Mouse (Mus musculus) embryonic facial prominence, embryonic 13.5 days (tissue): ENCODE results near the gene Rapgef4. TPM values are rescaled to one million over a fixed set of nuclear protein-coding genes. Genes with fewer than 3 reads are reported as not detected.

Source experiments
- ATAC-seq: fragments of 200-750 bp; cut with Nextera tagmentation; 2 replicates; pipeline ENCODE4 v1.8.0; 2017; ENCODE audit warnings: low read depth; ENCODE audit not compliant: insufficient number of reproducible peaks, insufficient read depth, low FRiP score, low TSS enrichment
- H3K27ac ChIP-seq: fragments of 300-500 bp; sonication (generic); 2 replicates; pipeline ENCODE4 v1.5.1; 2015; ENCODE audit warnings: moderate library complexity, mild to moderate bottlenecking, inconsistent platforms
- H3K27me3 ChIP-seq: fragments of 300-500 bp; sonication (generic); 2 replicates; pipeline ENCODE4 v1.6.1; 2015; ENCODE audit warnings: mild to moderate bottlenecking, inconsistent platforms
- H3K36me3 ChIP-seq: fragments of 300-500 bp; sonication (generic); 2 replicates; pipeline ENCODE4 v1.6.1; 2015; ENCODE audit warnings: mild to moderate bottlenecking, inconsistent platforms
- H3K4me1 ChIP-seq: fragments of 300-500 bp; sonication (generic); 2 replicates; pipeline ENCODE4 v1.6.1; 2015; ENCODE audit warnings: inconsistent platforms
- H3K4me2 ChIP-seq: fragments of 300-500 bp; sonication (generic); 2 replicates; pipeline ENCODE4 v1.6.1; 2015; ENCODE audit warnings: moderate library complexity, mild to moderate bottlenecking, inconsistent platforms
- H3K4me3 ChIP-seq: fragments of 300-500 bp; sonication (generic); 2 replicates; pipeline ENCODE4 v1.5.1; 2015; ENCODE audit warnings: mild to moderate bottlenecking, inconsistent platforms
- H3K9ac ChIP-seq: fragments of 300-500 bp; sonication (generic); 2 replicates; pipeline ENCODE4 v1.6.1; 2015; ENCODE audit warnings: mild to moderate bottlenecking, inconsistent platforms
- H3K9me3 ChIP-seq: fragments of 300-500 bp; sonication (generic); 2 replicates; pipeline ENCODE4 v1.6.1; 2016; ENCODE audit warnings: inconsistent platforms
- WGBS: fragments of 180-500 bp; shearing (Covaris S2); methylation state at CpG from one replicate; pipeline ENCODE4 v1.1.7; 2015; ENCODE audit warnings: mixed read lengths; 5-methylcytosine and 5-hydroxymethylcytosine counted together
- polyA plus RNA-seq: library from polyadenylated mRNA; unstranded; fragments of >200 nt; fragmentation: Nextera tagmentation; extraction: Ambion mirVana; gene quantifications from 2 replicates; pipeline ENCODE4 v1.2.1, GENCODE M21; 2015

Gene Rapgef4
- polyA plus RNA-seq, 1 experiment from 2014 or later = 3.0 TPM

GRCm38 (mm10) chr2:72178025-72178424, 197.0 kb downstream of the Rapgef4 start:
- 90% methylated on average over 4 of the region's 4 CpGs for WGBS
- Histone ChIP-seq H3K36me3 (no peaks in the 10 kb centered on the region), H3K4me3 (no peak overlapping the region), H3K27ac (no peak overlapping the region), H3K4me2 (no peak overlapping the region), H3K27me3 (no peaks in the 10 kb centered on the region), H3K4me1 (peaks cover 12% of the 10 kb centered on the region), H3K9me3 (no peaks in the 10 kb centered on the region), H3K9ac (no peak overlapping the region)
- no peak for ATAC-seq

GRCm38 (mm10) chr2:72178515-72178914, 197.5 kb downstream of the Rapgef4 start:
- H3K4me3 ChIP-seq = no peak overlapping the region
- WGBS = 81% methylated on average over 11 of the region's 11 CpGs
- H3K9me3 ChIP-seq = no peaks in the 10 kb centered on the region
- H3K36me3 ChIP-seq = no peaks in the 10 kb centered on the region
- no peak for ATAC-seq
- no peaks in the 10 kb centered on the region for H3K27me3 ChIP-seq
- H3K27ac ChIP-seq = no peak overlapping the region
- peaks cover 10% of the 10 kb centered on the region for H3K4me1 ChIP-seq
- H3K9ac ChIP-seq = no peak overlapping the region
- no peak overlapping the region for H3K4me2 ChIP-seq

DNA sequence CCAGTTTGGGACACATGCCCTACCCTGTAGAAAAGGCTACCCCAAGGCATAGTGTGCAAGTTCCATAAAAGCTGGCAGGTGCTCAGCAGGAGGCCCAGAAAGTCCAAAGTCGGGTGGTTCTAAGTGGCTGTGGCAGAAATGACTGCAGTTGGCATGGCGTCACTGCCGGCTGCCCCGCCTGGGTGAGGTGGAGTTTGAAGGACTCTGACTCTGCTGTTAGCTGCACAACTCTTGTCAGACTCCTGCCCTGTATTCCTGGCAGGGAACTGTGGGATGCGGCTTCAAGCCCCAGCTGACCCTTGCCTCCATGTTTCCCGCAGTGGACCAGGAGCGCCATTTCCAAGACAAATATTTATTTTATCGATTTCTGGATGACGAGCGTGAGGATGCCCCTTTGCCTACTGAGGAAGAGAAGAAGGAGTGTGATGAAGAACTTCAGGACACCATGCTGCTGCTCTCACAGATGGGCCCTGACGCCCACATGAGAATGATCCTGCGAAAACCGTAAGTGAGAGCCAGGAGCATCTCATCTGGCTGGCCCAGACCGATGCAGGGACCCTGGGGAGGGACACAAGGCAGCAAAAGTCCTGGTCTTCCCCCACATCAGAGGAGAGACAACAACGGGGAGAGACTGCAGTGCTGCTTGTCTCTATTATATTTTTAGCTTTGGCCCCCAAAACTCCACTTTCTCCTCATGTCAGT, 198.7 kb downstream of the Rapgef4 start:
- H3K9me3 ChIP-seq = no peaks in the 10 kb centered on the region
- no peaks in the 10 kb centered on the region for H3K36me3 ChIP-seq
- peaks cover 9% of the 10 kb centered on the region for H3K4me1 ChIP-seq
- 91% methylated on average over 15 of the region's 15 CpGs for WGBS
- H3K9ac ChIP-seq = no peak overlapping the region
- H3K4me2 ChIP-seq = no peak overlapping the region
- no peak overlapping the region for H3K27ac ChIP-seq
- H3K4me3 ChIP-seq = no peak overlapping the region
- H3K27me3 ChIP-seq = no peaks in the 10 kb centered on the region
- no peak for ATAC-seq

GRCm38 (mm10) chr2:72181443-72181842, 200.4 kb downstream of the Rapgef4 start:
- 70% methylated on average over 2 of the region's 2 CpGs for WGBS
- Histone ChIP-seq H3K4me3 (no peak overlapping the region), H3K4me1 (no peaks in the 10 kb centered on the region), H3K27ac (no peak overlapping the region), H3K9me3 (no peaks in the 10 kb centered on the region), H3K36me3 (no peaks in the 10 kb centered on the region), H3K4me2 (no peak overlapping the region), H3K27me3 (no peaks in the 10 kb centered on the region), H3K9ac (no peak overlapping the region)
- ATAC-seq = no peak

DNA sequence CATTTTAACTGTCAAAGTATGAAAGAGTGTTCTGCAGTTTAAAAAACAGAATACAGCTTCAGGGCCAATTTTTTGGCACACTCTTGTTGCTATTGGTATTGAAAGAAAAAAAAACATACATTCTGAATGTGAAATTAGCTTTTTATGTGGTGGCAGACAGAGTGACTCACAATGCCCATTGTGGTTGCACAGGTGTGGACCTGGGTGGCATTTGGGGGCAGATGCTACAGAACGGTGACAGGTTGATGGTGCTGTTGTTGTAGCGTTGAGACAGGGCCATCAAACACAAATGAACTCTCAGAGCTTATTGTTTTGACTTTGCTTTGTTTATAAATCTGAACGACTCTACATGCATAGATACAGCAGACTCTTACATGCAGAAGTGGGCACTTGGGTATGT, 202.7 kb downstream of the Rapgef4 start:
- Histone ChIP-seq H3K4me1 (no peaks in the 10 kb centered on the region), H3K9me3 (no peaks in the 10 kb centered on the region), H3K27ac (no peak overlapping the region), H3K9ac (no peak overlapping the region), H3K36me3 (no peaks in the 10 kb centered on the region), H3K4me2 (no peak overlapping the region), H3K27me3 (no peaks in the 10 kb centered on the region), H3K4me3 (no peak overlapping the region)
- no peak for ATAC-seq
- WGBS = 69% methylated on average over 3 of the region's 3 CpGs

- H3K4me1 ChIP-seq = peaks cover 9% of the 10 kb centered on the region
- no peak overlapping the region for H3K4me3 ChIP-seq
- H3K9me3 ChIP-seq = 0 out of 2 replicates have a peak, but pooled peaks cover 1% of the 10 kb centered on the region
- no peak overlapping the region for H3K4me2 ChIP-seq
- ATAC-seq = no peak
- H3K27ac ChIP-seq = no peak overlapping the region
- no peaks in the 10 kb centered on the region for H3K36me3 ChIP-seq
- 74% methylated on average over 6 of the region's 6 CpGs for whole genome bisulfite sequencing
- H3K27me3 ChIP-seq = no peaks in the 10 kb centered on the region
- H3K9ac ChIP-seq = no peak overlapping the region
These were observed 215.3 kb downstream of the Rapgef4 start for GRCm38 (mm10) chr2:72196190-72196965.

DNA sequence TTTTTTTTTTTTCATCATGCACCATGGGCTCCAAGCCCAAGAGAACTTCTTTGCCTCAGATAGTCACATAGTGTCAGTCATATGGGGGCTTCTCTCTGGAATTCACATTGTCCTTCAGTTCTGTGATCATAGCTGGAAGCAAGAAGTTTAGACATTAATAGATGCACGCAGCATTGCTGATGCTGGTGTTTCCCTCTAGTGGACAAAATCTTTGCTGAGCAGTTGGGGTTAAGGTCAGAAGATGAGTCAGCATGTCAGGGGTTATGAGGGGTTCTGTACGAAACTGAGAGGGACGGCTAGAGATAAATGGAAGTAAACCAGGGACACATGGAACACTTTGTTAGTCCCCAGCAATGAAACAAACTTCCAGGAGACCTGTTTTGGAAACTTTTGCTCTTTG, 216.0 kb downstream of the Rapgef4 start:
- WGBS = 41% methylated on average over 3 of the region's 3 CpGs
- no peak for ATAC-seq
- Histone ChIP-seq H3K9ac (no peak overlapping the region), H3K27me3 (no peaks in the 10 kb centered on the region), H3K4me2 (no peak overlapping the region), H3K4me1 (peaks cover 12% of the 10 kb centered on the region), H3K4me3 (no peak overlapping the region), H3K27ac (no peak overlapping the region), H3K9me3 (no peaks in the 10 kb centered on the region), H3K36me3 (no peaks in the 10 kb centered on the region)

DNA sequence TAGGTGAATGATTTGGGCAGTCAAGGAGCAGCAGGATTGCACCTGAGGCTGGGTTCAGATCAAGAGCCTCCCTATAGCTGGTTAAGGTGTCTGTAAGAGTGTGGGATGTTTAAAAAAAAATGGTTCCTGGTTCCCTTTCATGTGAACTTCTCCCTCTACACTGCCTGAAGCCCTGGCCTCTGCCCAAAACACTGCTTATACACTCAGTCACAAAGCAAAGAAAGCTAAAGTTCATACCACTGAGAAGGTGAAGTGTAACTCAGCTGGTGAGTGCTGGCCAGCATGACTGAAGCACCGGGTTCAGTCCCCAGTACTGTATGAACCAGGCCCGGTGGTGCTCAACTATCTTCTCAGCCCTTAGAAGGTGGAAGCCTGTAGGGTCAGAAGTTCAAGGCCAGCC, 218.4 kb downstream of the Rapgef4 start:
- Histone ChIP-seq H3K36me3 (no peaks in the 10 kb centered on the region), H3K27ac (no peak overlapping the region), H3K4me2 (no peak overlapping the region), H3K9me3 (no peaks in the 10 kb centered on the region), H3K9ac (no peak overlapping the region), H3K4me1 (peaks cover 18% of the 10 kb centered on the region), H3K4me3 (no peak overlapping the region), H3K27me3 (no peaks in the 10 kb centered on the region)
- ATAC-seq = no peak
- WGBS = 94% methylated on average over 2 of the region's 2 CpGs

DNA sequence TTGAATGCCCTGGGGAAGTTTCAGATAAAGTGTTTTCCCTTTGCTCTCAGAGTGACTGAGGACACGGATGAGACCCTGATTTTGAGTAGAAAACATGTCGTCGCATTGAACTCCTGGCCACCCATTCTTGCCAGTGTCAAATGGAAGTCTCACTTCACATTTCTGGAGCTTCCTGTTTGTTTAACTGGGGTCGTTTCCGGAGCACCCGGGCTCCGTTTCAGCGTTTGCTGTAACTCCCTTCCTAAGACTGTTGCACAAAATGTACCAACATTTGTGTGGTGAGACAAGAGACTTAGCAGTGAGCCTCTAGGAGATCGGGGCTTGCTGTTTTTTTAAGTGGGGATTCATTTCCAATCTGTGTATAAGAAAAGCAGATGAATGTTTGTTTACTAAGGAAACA, 220.5 kb downstream of the Rapgef4 start:
- no peaks in the 10 kb centered on the region for H3K36me3 ChIP-seq
- ATAC-seq = no peak
- WGBS = 25% methylated on average over 9 of the region's 9 CpGs
- H3K4me2 ChIP-seq = no peak overlapping the region
- H3K27me3 ChIP-seq = no peaks in the 10 kb centered on the region
- H3K4me1 ChIP-seq = peaks cover 18% of the 10 kb centered on the region
- H3K9me3 ChIP-seq = no peaks in the 10 kb centered on the region
- no peak overlapping the region for H3K9ac ChIP-seq
- no peak overlapping the region for H3K4me3 ChIP-seq
- no peak overlapping the region for H3K27ac ChIP-seq

DNA sequence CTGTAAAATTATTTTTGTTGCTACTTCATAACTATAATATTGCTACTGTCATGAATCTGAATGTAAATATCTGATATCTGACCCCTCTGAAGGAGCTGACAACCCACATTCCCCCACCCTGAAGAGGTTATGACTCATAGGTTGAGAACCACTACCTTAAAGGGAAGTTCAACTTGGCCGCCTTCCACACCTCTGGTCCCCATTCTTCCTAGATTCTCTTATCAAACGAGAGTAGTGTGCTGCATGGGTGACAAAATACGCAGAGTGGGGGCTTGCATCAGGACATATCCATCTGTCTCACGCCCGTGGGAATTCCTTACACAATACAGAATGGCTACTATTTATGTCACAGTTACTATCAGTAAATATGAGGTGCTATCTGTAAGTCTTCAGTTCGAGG, 221.2 kb downstream of the Rapgef4 start:
- ATAC-seq = no peak
- 81% methylated on average over 6 of the region's 6 CpGs for WGBS
- no peaks in the 10 kb centered on the region for H3K27me3 ChIP-seq

DNA sequence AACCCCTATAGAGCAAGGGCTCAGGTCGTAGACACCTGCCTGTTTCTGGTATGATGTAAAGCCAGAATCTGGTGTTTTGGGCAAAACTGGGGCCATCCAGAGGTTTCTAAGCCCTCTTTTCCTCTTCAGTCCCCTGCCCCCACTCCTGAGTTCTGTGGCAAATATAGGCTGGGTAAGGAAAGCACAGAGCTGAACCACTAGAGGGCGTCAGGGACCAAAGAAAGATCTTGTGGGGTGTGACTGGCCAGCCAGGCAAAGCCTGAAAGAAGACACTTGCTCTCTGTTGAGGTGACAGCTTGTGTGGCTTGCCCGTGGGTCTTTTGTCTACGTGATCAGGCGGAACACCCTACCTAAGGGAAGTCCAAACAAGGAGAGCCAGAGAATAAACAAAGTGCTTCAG, 222.6 kb downstream of the Rapgef4 start:
- Histone ChIP-seq H3K9ac (no peak overlapping the region), H3K27ac (no peak overlapping the region), H3K36me3 (no peaks in the 10 kb centered on the region), H3K4me3 (no peak overlapping the region), H3K4me1 (peaks cover 18% of the 10 kb centered on the region), H3K9me3 (no peaks in the 10 kb centered on the region), H3K4me2 (peak overlapping the region; percentile 42), H3K27me3 (no peaks in the 10 kb centered on the region)
- ATAC-seq = 0 out of 2 replicates have a peak, but pooled peaks have one; percentile 56
- WGBS = 7% methylated on average over 5 of the region's 5 CpGs

More for the DNA sequence above, 221.2 kb downstream of the Rapgef4 start:
- Histone ChIP-seq H3K9me3 (no peaks in the 10 kb centered on the region), H3K9ac (no peak overlapping the region), H3K4me1 (peaks cover 18% of the 10 kb centered on the region), H3K4me3 (no peak overlapping the region), H3K36me3 (no peaks in the 10 kb centered on the region), H3K27ac (no peak overlapping the region), H3K4me2 (no peak overlapping the region)

DNA sequence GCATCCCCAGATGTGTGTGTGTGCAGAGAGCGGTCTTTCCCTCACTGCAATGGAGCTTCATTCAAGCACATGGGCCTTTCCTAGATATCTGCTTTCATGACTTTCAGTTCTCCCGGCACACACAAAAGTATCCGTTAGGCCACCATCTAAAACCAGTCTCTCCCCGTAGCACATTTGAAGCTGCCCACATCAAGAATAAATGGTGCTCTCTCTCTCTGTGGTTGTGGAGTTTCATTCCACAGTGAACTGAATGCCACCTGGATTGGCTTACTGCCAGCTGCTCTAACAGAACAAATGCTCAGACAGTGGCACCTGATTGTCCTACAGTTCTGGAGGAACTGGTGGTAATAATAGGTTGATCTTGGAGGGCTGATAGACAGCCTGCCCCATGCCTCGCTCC, 224.8 kb downstream of the Rapgef4 start:
- Histone ChIP-seq H3K4me2 (no peak overlapping the region), H3K4me3 (no peak overlapping the region), H3K9me3 (no peaks in the 10 kb centered on the region), H3K9ac (no peak overlapping the region), H3K4me1 (peaks cover 14% of the 10 kb centered on the region), H3K27ac (no peak overlapping the region), H3K36me3 (no peaks in the 10 kb centered on the region), H3K27me3 (no peaks in the 10 kb centered on the region)
- ATAC-seq = no peak
- WGBS = 76% methylated on average over 5 of the region's 5 CpGs
